Mouse (Mus musculus): Measurements from ENCODE around the gene Pzp.

Gene Pzp

GRCm38 (mm10) chr6:128437288-128437687 is 89.2 kb downstream of the Pzp start:
- in situ Hi-C loops (cut with MboI; ENCODE audit: low sequenced_read_pairs): no loop called here

- in situ Hi-C loops (cut with MboI; ENCODE audit: low sequenced_read_pairs): no loop called here
These were observed 90.0 kb downstream of the Pzp start for GRCm38 (mm10) chr6:128436356-128437005.

- in situ Hi-C loops (cut with MboI; ENCODE audit: low sequenced_read_pairs): no loop called here
These were observed 91.0 kb downstream of the Pzp start for GRCm38 (mm10) chr6:128435474-128435873.

Measured in CH12F3 (cell line).